Mouse (Mus musculus): Measurements from ENCODE around the gene Flrt3.

Gene Flrt3

DNA sequence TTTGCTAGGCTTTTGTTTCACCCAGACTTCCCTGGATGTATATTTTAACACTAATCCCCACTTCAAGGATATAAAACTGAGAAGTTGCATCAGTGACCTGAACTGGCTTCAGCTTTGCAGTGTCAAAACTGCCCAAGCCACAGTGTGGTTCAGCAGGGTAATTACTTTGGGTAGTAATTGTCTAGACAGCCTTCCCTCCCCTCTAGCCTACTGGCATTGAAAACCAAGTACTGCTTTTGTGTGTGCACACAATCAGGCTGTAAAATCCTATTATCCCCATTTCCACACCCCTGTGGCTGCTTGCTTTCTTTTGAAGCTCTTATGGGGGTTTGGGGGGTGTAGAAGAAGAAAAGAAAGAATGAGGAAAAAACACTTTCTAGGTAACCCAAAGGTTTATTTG is 17.8 kb downstream of the Flrt3 start:
- DNase-seq (ENCODE audit: low spot score in 2 of 2): no peak

DNA sequence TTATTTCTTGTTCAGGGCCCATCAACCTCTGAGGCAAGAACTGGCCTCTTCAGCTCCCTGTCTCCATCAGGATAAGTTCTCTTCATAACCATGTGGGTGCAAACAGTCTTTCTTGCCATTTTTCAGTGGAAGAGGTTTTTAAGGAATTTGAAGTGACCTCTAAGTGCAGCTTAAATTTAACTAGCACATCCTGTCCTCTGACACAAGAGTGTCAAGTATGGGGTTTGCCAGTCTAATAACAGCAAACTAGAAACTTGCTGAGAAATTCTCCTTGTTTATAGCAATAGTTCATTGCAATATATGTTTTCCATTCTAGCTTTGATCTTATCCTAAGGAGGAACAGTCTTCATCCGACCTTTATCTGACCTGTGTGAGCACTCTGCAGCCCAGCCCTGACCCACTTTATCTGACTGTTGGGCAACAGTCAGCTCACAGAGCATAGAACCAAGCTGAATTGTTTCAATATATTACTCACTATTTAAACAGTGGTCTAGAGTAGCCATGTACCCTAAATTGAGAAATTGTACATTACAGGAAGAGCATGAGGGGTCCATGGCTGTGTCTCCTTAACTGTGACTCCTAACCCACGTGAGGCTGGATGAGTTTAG is 49.4 kb downstream of the Flrt3 start:
- no peak for DNase-seq (ENCODE audit: low spot score in 2 of 2)

GRCm38 (mm10) chr2:140615451-140615850 is 55.8 kb downstream of the Flrt3 start:
- no peak for DNase-seq (ENCODE audit: low spot score in 2 of 2)

Data from spleen, postnatal 4 days (tissue).